Mouse (Mus musculus) CH12.LX (cell line): Measurements from ENCODE around the gene Sema3a. TPM values are rescaled to one million over a fixed set of nuclear protein-coding genes. Genes with fewer than 3 reads are reported as not detected.

Source experiments
- DNase-seq: peaks from one replicate; pipeline ENCODE4 v3.0.0-alpha.2; 2013; ENCODE audit errors: extremely low read depth
- H3K27ac ChIP-seq: 2 replicates; pipeline ENCODE4 v1.5.1; 2012; ENCODE audit warnings: low read depth, mild to moderate bottlenecking, control low read depth, moderate library complexity; ENCODE audit not compliant: insufficient read depth
- H3K27me3 ChIP-seq: replicated peaks from 2 replicates; pipeline ENCODE3; 2012; ENCODE audit warnings: inconsistent platforms
- H3K36me3 ChIP-seq, 2 experiments: replicated peaks in 1 of 2; 2 replicates each; pipeline versions ENCODE3 to v1.6.1; 2012; ENCODE audit warnings: inconsistent platforms in 1 of 2, low read length in 1 of 2, mild to moderate bottlenecking in 1 of 2, mixed read lengths in 1 of 2, moderate library complexity in 1 of 2; ENCODE audit not compliant: control insufficient read depth in 1 of 2, insufficient read depth in 1 of 2
- H3K4me1 ChIP-seq, 2 experiments: 2 replicates each; pipeline ENCODE4 v1.6.1; 2012; ENCODE audit warnings: inconsistent platforms in 1 of 2, moderate library complexity in 1 of 2; ENCODE audit not compliant: insufficient read depth in 2 of 2, control insufficient read depth in 1 of 2
- H3K4me2 ChIP-seq: 2 replicates; pipeline ENCODE4 v1.6.1; 2012; ENCODE audit warnings: low read depth, mild to moderate bottlenecking, control low read depth; ENCODE audit not compliant: poor library complexity, insufficient read depth, severe bottlenecking
- H3K4me3 ChIP-seq, 3 experiments: fragments of 150-350 bp in 1 of 3; sonication (generic) in 1 of 3; replicated peaks in 1 of 3; 2 replicates each; pipeline versions ENCODE3 to v1.5.1; 2011 to 2012; ENCODE audit warnings: low read depth in 2 of 3, low read length in 2 of 3, mild to moderate bottlenecking in 2 of 3, moderate library complexity in 2 of 3, control low read depth in 1 of 3, improper control_type of control experiment in 1 of 3, inconsistent platforms in 1 of 3, mixed read lengths in 1 of 3; ENCODE audit not compliant: poor library complexity in 1 of 3
- H3K79me2 ChIP-seq: replicated peaks from 2 replicates; pipeline ENCODE4 v1.6.1; 2012; ENCODE audit warnings: mild to moderate bottlenecking, moderate library complexity; ENCODE audit not compliant: control insufficient read depth, poor library complexity, insufficient read depth, severe bottlenecking; ENCODE audit errors: extremely low read depth
- H3K9ac ChIP-seq: 2 replicates; pipeline ENCODE4 v1.6.1; 2012; ENCODE audit warnings: low read depth, mild to moderate bottlenecking, control low read depth, moderate library complexity; ENCODE audit not compliant: insufficient read depth
- H3K9me3 ChIP-seq: replicated peaks from 2 replicates; pipeline ENCODE3; 2012; ENCODE audit warnings: low read length, inconsistent platforms, mixed read lengths
- BHLHE40 ChIP-seq: IDR thresholded peaks from 2 replicates; pipeline ENCODE4 v1.6.1; 2011; ENCODE audit warnings: mild to moderate bottlenecking, low read depth, low read length, improper control_type of control experiment
- ETS1 ChIP-seq: conservative IDR thresholded peaks from 2 replicates; pipeline ENCODE4 v1.6.1; 2012; ENCODE audit warnings: low read depth, mild to moderate bottlenecking, inconsistent platforms, low read length, improper control_type of control experiment, moderate library complexity
- JUN ChIP-seq: IDR thresholded peaks from 2 replicates; pipeline ENCODE4 v1.6.1; 2011; ENCODE audit warnings: low read depth, mild to moderate bottlenecking, low read length, improper control_type of control experiment, moderate library complexity; ENCODE audit not compliant: insufficient read depth
- MAFK ChIP-seq: IDR thresholded peaks from 2 replicates; pipeline ENCODE4 v1.6.1; 2011; ENCODE audit warnings: low read length, improper control_type of control experiment; ENCODE audit not compliant: insufficient replicate concordance
- MAX ChIP-seq: IDR thresholded peaks from 2 replicates; pipeline ENCODE4 v1.6.1; 2011; ENCODE audit warnings: low read length, improper control_type of control experiment
- MAZ ChIP-seq: IDR thresholded peaks from 2 replicates; pipeline ENCODE4 v1.6.1; 2012; ENCODE audit warnings: low read depth, mild to moderate bottlenecking, inconsistent platforms, low read length, improper control_type of control experiment, moderate library complexity
- MEF2A ChIP-seq: IDR thresholded peaks from 2 replicates; pipeline ENCODE4 v1.6.1; 2014; ENCODE audit warnings: low read depth, mild to moderate bottlenecking, inconsistent platforms, low read length, improper control_type of control experiment, borderline replicate concordance
- MXI1 ChIP-seq: IDR thresholded peaks from 2 replicates; pipeline ENCODE4 v1.6.1; 2011; ENCODE audit warnings: mild to moderate bottlenecking, low read depth, low read length, improper control_type of control experiment
- NRF1 ChIP-seq: IDR thresholded peaks from 2 replicates; pipeline ENCODE4 v1.6.1; 2014; ENCODE audit warnings: low read depth, mild to moderate bottlenecking, inconsistent platforms, low read length, improper control_type of control experiment, moderate library complexity
- PAX5 ChIP-seq: IDR thresholded peaks from 2 replicates; pipeline ENCODE4 v1.6.1; 2012; ENCODE audit warnings: low read length, inconsistent platforms, mixed read lengths
- POLR2A ChIP-seq: IDR thresholded peaks from 2 replicates; pipeline ENCODE4 v1.6.1; 2011; ENCODE audit warnings: low read depth, mild to moderate bottlenecking, improper control_type of control experiment, low read length
- POLR2AphosphoS2 ChIP-seq: IDR thresholded peaks from 2 replicates; pipeline ENCODE4 v1.6.1; 2011; ENCODE audit warnings: low read depth, low read length, improper control_type of control experiment
- RCOR1 ChIP-seq: conservative IDR thresholded peaks from 2 replicates; pipeline ENCODE4 v1.6.1; 2012; ENCODE audit warnings: low read depth, mild to moderate bottlenecking, inconsistent platforms, low read length, improper control_type of control experiment
- SMC3 ChIP-seq: IDR thresholded peaks from 2 replicates; pipeline ENCODE4 v1.6.1; 2011; ENCODE audit warnings: low read depth, low read length, improper control_type of control experiment
- USF2 ChIP-seq: conservative IDR thresholded peaks from 2 replicates; pipeline ENCODE4 v1.6.1; 2011; ENCODE audit warnings: low read depth, low read length, improper control_type of control experiment
- dilution Hi-C: fragments of 300-500 bp; cut with MboI; formaldehyde crosslinking; loops from 2 replicates; pipeline ENCODE4 v1.14.3; 2020; ENCODE audit warnings: low sequenced_read_pairs; ENCODE audit not compliant: extremely low pct_unique_long_range_greater_than_20kb, extremely low pct_ligation_motif_present
- in situ Hi-C: fragments of 300-500 bp; cut with MboI; formaldehyde crosslinking; loops from 3 replicates; pipeline ENCODE4 v1.14.3; 2019; ENCODE audit warnings: low sequenced_read_pairs, low pct_ligation_motif_present, low pct_unique_long_range_greater_than_20kb, mixed read lengths
- polyA plus RNA-seq: library from polyadenylated mRNA; unstranded; fragments of >175 nt; gene quantifications from 2 replicates; pipeline ENCODE4 v1.2.1, GENCODE M21; 2012; ENCODE audit warnings: low read depth; ENCODE audit not compliant: insufficient read length
- total RNA-seq, 2 experiments: library from RNA; depleted of rRNA; stranded (reverse); fragments of 300-350 nt in 1 of 2; fragments of >200 nt in 1 of 2; gene quantifications; 2 replicates each; pipeline ENCODE4 v1.2.3; 2012 to 2014

Sema3a gene
- total and polyA plus RNA-seq, 3 experiments: not detected

DNA sequence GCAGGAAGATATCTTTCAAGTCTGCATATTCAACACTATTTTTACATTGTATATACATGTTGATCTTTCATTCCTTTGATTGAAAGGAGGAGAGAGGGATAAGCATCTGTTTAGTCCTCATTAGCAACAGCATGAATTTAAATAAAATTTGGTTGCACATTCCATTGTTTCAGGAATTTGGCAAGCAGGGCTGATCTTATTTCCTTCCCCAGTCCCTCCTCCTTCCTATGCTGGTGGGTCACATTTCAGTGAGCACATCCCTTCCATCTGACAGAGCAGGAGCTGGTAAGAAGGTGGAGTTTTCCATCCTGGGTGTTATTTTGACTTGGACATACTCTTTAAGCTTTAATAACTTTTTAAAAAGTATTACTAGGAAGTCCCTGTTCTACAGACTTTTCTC is 315.9 kb downstream of the Sema3a start:
- TF ChIP-seq POLR2A (no peak), RCOR1 (no peak), NRF1 (no peak), ETS1 (no peak), JUN (no peak), MAX (no peak), BHLHE40 (no peak), USF2 (no peak), MXI1 (no peak), POLR2AphosphoS2 (no peak), MEF2A (no peak), MAZ (no peak)
- TF ChIP-seq, all 38 proteins: peak for 0
- Histone ChIP-seq H3K4me3 (no peak overlapping the region), H3K36me3 (no peaks in the 10 kb centered on the region), H3K4me2 (no peak overlapping the region), H3K79me2 (no peaks in the 10 kb centered on the region), H3K4me1 (no peaks in the 10 kb centered on the region), H3K9ac (no peak overlapping the region), H3K27me3 (no peaks in the 10 kb centered on the region), H3K9me3 (peaks cover 11% of the 10 kb centered on the region), H3K27ac (no peak overlapping the region)
- DNase-seq: no peak
- dilution Hi-C loops: no loop called here
- in situ Hi-C loops: no loop called here

DNA sequence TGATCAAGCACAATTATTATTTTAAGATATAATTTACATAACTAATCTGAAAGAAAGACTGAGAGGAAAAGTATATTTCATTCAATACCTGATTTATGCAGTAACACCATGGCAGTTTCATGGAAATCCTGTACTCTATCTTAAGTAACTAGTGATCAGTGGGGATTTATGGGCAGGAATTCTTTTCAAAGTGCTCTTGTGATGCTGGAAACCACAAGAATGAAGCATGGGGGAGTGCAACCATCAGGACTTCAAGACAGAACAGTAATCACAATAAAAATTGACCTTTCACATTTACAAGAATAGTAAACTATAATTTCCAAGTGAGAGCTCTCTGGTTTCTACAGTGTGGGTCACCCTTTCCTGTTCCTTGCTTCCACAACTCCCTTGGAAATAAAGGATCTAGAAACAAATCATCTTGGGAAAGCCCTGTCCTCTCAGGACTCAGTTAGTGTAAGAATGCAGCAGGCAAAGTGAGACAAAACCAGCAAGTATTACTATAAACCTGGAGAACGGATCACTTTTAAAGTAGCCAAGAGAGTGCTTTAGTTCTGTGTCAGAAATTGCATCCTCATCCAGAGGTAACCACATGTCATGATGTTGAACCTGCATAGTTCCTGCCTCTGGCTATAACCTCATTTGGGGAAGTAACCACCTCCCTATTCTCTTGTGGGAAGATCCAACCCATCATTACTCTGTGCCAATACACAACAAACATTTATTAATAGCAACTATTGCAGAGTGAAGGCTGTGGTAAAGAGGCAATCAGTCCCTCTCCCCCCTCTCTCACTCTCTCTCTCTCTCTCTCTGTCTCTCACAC is 335.2 kb downstream of the Sema3a start:
- Histone ChIP-seq H3K9ac (no peak overlapping the region), H3K27ac (no peak overlapping the region), H3K27me3 (no peaks in the 10 kb centered on the region), H3K79me2 (no peaks in the 10 kb centered on the region), H3K4me2 (no peak overlapping the region), H3K4me1 (no peaks in the 10 kb centered on the region), H3K9me3 (peaks cover 10% of the 10 kb centered on the region), H3K4me3 (no peak overlapping the region), H3K36me3 (no peaks in the 10 kb centered on the region)
- DNase-seq: no peak
- dilution Hi-C loops (no loop called here), in situ Hi-C loops (no loop called here)
- no peak for TF ChIP-seq SMC3
- no peak for TF ChIP-seq PAX5
- no peak for TF ChIP-seq JUN
- no peak for TF ChIP-seq MAFK
